Mouse (Mus musculus) ES-Bruce4 (cell line): Measurements from ENCODE around the gene 4930452B06Rik.

Experiments
- CTCF ChIP-seq: IDR thresholded peaks from one replicate; pipeline ENCODE4 v1.8.1; 2011; ENCODE audit warnings: low read depth, low read length
- EP300 ChIP-seq: IDR thresholded peaks from 2 replicates; pipeline ENCODE4 v1.6.1; 2011; ENCODE audit warnings: low read depth, low read length; ENCODE audit not compliant: insufficient read depth
- POLR2A ChIP-seq: IDR thresholded peaks from one replicate; pipeline ENCODE4 v1.8.1; 2011; ENCODE audit warnings: low read length; ENCODE audit not compliant: insufficient read depth

GRCm38 (mm10) chr14:8604898-8605297 is 61.1 kb downstream of the 4930452B06Rik start:
- TF ChIP-seq POLR2A = no peak
- no peak for TF ChIP-seq CTCF
- no peak for TF ChIP-seq EP300
